ENCODE assay signal across 8 mouse cellular contexts in genomic region chr6:42350021-42350967, GRCm38 (mm10). TPM values are rescaled to one million over a fixed set of nuclear protein-coding genes. Genes with fewer than 3 reads are reported as not detected.
DNase-seq lines count a peak whose midpoint lies in the region; ATAC-seq and TF ChIP-seq lines count a peak whose summit lies in the region.

No protein-coding gene starts in this region.

- H3K4me2 ChIP-seq in forebrain, embryonic 15.5 days (replicated peaks) = peak overlapping the region; percentile 78

- H3K9ac ChIP-seq in forebrain, embryonic 15.5 days (replicated peaks) = peak overlapping the region; percentile 76

- H3K36me3 ChIP-seq in forebrain, embryonic 15.5 days = no peaks in the 10 kb centered on the region

- DNase-seq in Muller cell, postnatal 12 days (ENCODE audit: inconsistent ontology term) = peak; percentile 91
- peak; percentile 78 for DNase-seq in heart, postnatal 25 days (ENCODE audit: low spot score)
- DNase-seq in layer of hippocampus, adult 2 months (ENCODE audit: low spot score in 2 of 2) = peak; percentile 38 to 70
- DNase-seq in lung, adult 18-20 months = peak; percentile 78 to 80
- peak; percentile 69 for DNase-seq in retina, embryonic 14.5 days (ENCODE audit: low spot score)

- no peak for TF ChIP-seq CTCF in layer of hippocampus, adult 2 months (conservative IDR thresholded peaks at IDR 0.05)

- WGBS in forebrain, embryonic 15.5 days = under 1% methylated on average over 71 of the region's 72 CpGs

- no peaks in the 10 kb centered on the region for H3K9me3 ChIP-seq in forebrain, embryonic 15.5 days

- H3K4me3 ChIP-seq in forebrain, embryonic 15.5 days = peak overlapping the region; percentile 89
- H3K4me3 ChIP-seq in layer of hippocampus, adult 2 months = peak overlapping the region; percentile 95

- ATAC-seq in cerebellum, adult (ENCODE audit: insufficient number of reproducible peaks, low FRiP score, low TSS enrichment) = peak; percentile 2; the same call in 1 of the 2 replicates
- ATAC-seq in forebrain, embryonic 15.5 days (replicated peaks) = peak; percentile 68
- no peak for ATAC-seq in monocyte, adult 5-6 weeks (replicated peaks; ENCODE audit: insufficient number of reproducible peaks, low FRiP score, low TSS enrichment, poor library complexity, severe bottlenecking)

- peaks cover 30% of the 10 kb centered on the region for H3K4me1 ChIP-seq in forebrain, embryonic 15.5 days

- intact Hi-C loops in heart, postnatal 25 days (cut with DNase I) = loop anchor here (1.0 kb wide), 1 partner anchor 25 kb away; no protein-coding TSS in a partner anchor

- no peaks in the 10 kb centered on the region for H3K27me3 ChIP-seq in forebrain, embryonic 15.5 days

- H3K27ac ChIP-seq in forebrain, embryonic 15.5 days (replicated peaks) = peak overlapping the region; percentile 86
- H3K27ac ChIP-seq in layer of hippocampus, adult 2 months = peak overlapping the region; percentile 98

RNA-seq across cellular contexts. Expression of gene Zyx, which starts 0.9 kb away (rescaled TPM):
- 33.1 and 37.6 TPM in 2 replicates for polyA plus RNA-seq in forebrain, embryonic 15.5 days (2015; fragmentation: Nextera tagmentation; extraction: Ambion mirVana)
- 10 to 100 TPM; 57.1 to 59.8 TPM for total RNA-seq in heart, postnatal 25 days (2021)
- 10 to 100 TPM; 44.3 to 44.5 TPM for total RNA-seq in layer of hippocampus, adult 2 months (2021)
- 102 to 184 TPM (median 117 TPM) in 3 replicates for total RNA-seq in monocyte, adult 5-6 weeks (2017)

RNA-seq across cellular contexts. Expression of gene Epha1, which starts 22.8 kb away (rescaled TPM):
- polyA plus RNA-seq in forebrain, embryonic 15.5 days (2015; fragmentation: Nextera tagmentation; extraction: Ambion mirVana) = 0.14 and 0.20 TPM in 2 replicates
- under 1 TPM; 0.26 to 0.31 TPM for total RNA-seq in heart, postnatal 25 days (2021)
- not detected for total RNA-seq in layer of hippocampus, adult 2 months (2021)
- total RNA-seq in monocyte, adult 5-6 weeks (2017) = 0.29 to 0.43 TPM in 2 of 3 replicates, not detected in the other

RNA-seq across cellular contexts. Expression of gene Fam131b, which starts 25.9 kb away (rescaled TPM):
- polyA plus RNA-seq in forebrain, embryonic 15.5 days (2015; fragmentation: Nextera tagmentation; extraction: Ambion mirVana) = 5.4 and 6.2 TPM in 2 replicates
- 1 to 10 TPM in 1 of 2 experiments, under 1 TPM in 1; 0.59 to 1.1 TPM for total RNA-seq in heart, postnatal 25 days (2021)
- 10 to 100 TPM; 76.1 to 76.4 TPM for total RNA-seq in layer of hippocampus, adult 2 months (2021)
- total RNA-seq in monocyte, adult 5-6 weeks (2017) = 0.10 to 0.32 TPM in 2 of 3 replicates, not detected in the other

RNA-seq across cellular contexts. Expression of gene Tas2r143, which starts 49.7 kb away (rescaled TPM):
- polyA plus RNA-seq in forebrain, embryonic 15.5 days (2015; fragmentation: Nextera tagmentation; extraction: Ambion mirVana) = not detected in 2 replicates
- under 1 TPM in 1 of 2 experiments, not detected in 1; 0.39 TPM for total RNA-seq in heart, postnatal 25 days (2021)
- total RNA-seq in layer of hippocampus, adult 2 months (2021) = not detected
- total RNA-seq in monocyte, adult 5-6 weeks (2017) = 2.9 to 4.2 TPM in 2 of 3 replicates, not detected in the other

RNA-seq across cellular contexts. Expression of gene Tas2r135, which starts 54.9 kb away (rescaled TPM):
- polyA plus RNA-seq in forebrain, embryonic 15.5 days (2015; fragmentation: Nextera tagmentation; extraction: Ambion mirVana) = not detected in 2 replicates
- not detected for total RNA-seq in heart, postnatal 25 days (2021)
- total RNA-seq in layer of hippocampus, adult 2 months (2021) = not detected
- 1.6 TPM in 1 of 3 replicates, not detected in the others for total RNA-seq in monocyte, adult 5-6 weeks (2017)

Comparison
In these comparisons a context has a peak if more than half of its experiments do, and no peak if none do; other contexts are left out.
1. RNA of gene Fam131b, which starts 25.9 kb away (total RNA-seq): 76.1 to 76.4 TPM in layer of hippocampus, adult 2 months; 0.59 to 1.1 TPM in heart, postnatal 25 days and 0.10 to 0.32 TPM in monocyte, adult 5-6 weeks; every median in the first group is over 10 times any median in the second.
2. Peak in every context shown above with its lines, with median percentiles within 50 percentile points of each other: DNase-seq.